Mouse (Mus musculus) kidney, embryonic 16.5 days (tissue): Measurements from ENCODE around the gene Dnah1. TPM values are rescaled to one million over a fixed set of nuclear protein-coding genes. Genes with fewer than 3 reads are reported as not detected.

ENCODE experiments used
- ATAC-seq: fragments of 200-750 bp; cut with Nextera tagmentation; 2 replicates; pipeline ENCODE4 v1.8.0; 2017; ENCODE audit warnings: moderate TSS enrichment; ENCODE audit not compliant: low FRiP score, low TSS enrichment
- H3K27ac ChIP-seq: fragments of 300-500 bp; sonication (generic); 2 replicates; pipeline ENCODE4 v1.5.1; 2014; ENCODE audit warnings: low read length
- H3K27me3 ChIP-seq: fragments of 300-500 bp; sonication (generic); 2 replicates; pipeline ENCODE4 v1.6.1; 2014; ENCODE audit warnings: low read length, control low read depth, mixed read lengths; ENCODE audit not compliant: insufficient read depth
- H3K36me3 ChIP-seq: fragments of 300-500 bp; sonication (generic); 2 replicates; pipeline ENCODE4 v1.6.1; 2014; ENCODE audit warnings: low read length, control low read depth, mixed read lengths; ENCODE audit not compliant: insufficient read depth
- H3K4me1 ChIP-seq: fragments of 300-500 bp; sonication (generic); 2 replicates; pipeline ENCODE4 v1.6.1; 2014; ENCODE audit warnings: low read length, control low read depth, mixed read lengths; ENCODE audit not compliant: insufficient read depth
- H3K4me2 ChIP-seq: fragments of 300-500 bp; sonication (generic); replicated peaks from 2 replicates; pipeline ENCODE4 v1.6.1; 2014; ENCODE audit warnings: low read depth, low read length
- H3K4me3 ChIP-seq: fragments of 300-500 bp; sonication (generic); 2 replicates; pipeline ENCODE4 v1.5.1; 2014; ENCODE audit warnings: mild to moderate bottlenecking, low read length
- H3K9ac ChIP-seq: fragments of 300-500 bp; sonication (generic); replicated peaks from 2 replicates; pipeline ENCODE4 v1.6.1; 2014; ENCODE audit warnings: low read length
- H3K9me3 ChIP-seq: fragments of 300-500 bp; sonication (generic); 2 replicates; pipeline ENCODE4 v1.6.1; 2016; ENCODE audit warnings: low read length, control low read depth
- WGBS: fragments of 180-500 bp; shearing (Covaris S2); extraction: QIAGEN DNeasy Blood & Tissue Kit; methylation state at CpG from one replicate; pipeline ENCODE4 v1.1.7; 2014; 5-methylcytosine and 5-hydroxymethylcytosine counted together
- polyA plus RNA-seq: library from polyadenylated mRNA; unstranded; fragments of >200 nt; fragmentation: Nextera tagmentation; extraction: Ambion mirVana; gene quantifications from 2 replicates; pipeline ENCODE4 v1.2.1, GENCODE M21; 2015

Gene Dnah1
- polyA plus RNA-seq, 1 experiment from 2014 or later: 7.7 TPM

- 55% methylated on average over 6 of the region's 6 CpGs for WGBS
- no peak for ATAC-seq
- peak overlapping the region; percentile 80 for H3K27ac ChIP-seq
- no peaks in the 10 kb centered on the region for H3K36me3 ChIP-seq
- no peak overlapping the region for H3K9ac ChIP-seq
- no peak overlapping the region for H3K4me2 ChIP-seq
- no peak overlapping the region for H3K4me3 ChIP-seq
- no peaks in the 10 kb centered on the region for H3K9me3 ChIP-seq
- H3K27me3 ChIP-seq: no peaks in the 10 kb centered on the region
- H3K4me1 ChIP-seq: peaks cover 64% of the 10 kb centered on the region
Observed at GRCm38 (mm10) chr14:31228234-31228633, 95.5 kb downstream of the Dnah1 start.

- H3K4me2 ChIP-seq: no peak overlapping the region
- no peaks in the 10 kb centered on the region for H3K9me3 ChIP-seq
- no peaks in the 10 kb centered on the region for H3K36me3 ChIP-seq
- H3K4me3 ChIP-seq: no peak overlapping the region
- peaks cover 62% of the 10 kb centered on the region for H3K4me1 ChIP-seq
- 27% methylated on average over 4 of the region's 4 CpGs for WGBS
- H3K27me3 ChIP-seq: no peaks in the 10 kb centered on the region
- peak overlapping the region; percentile 80 for H3K27ac ChIP-seq
- no peak overlapping the region for H3K9ac ChIP-seq
- peak; percentile 95 for ATAC-seq
Observed at GRCm38 (mm10) chr14:31226978-31227377, 96.7 kb downstream of the Dnah1 start.

DNA sequence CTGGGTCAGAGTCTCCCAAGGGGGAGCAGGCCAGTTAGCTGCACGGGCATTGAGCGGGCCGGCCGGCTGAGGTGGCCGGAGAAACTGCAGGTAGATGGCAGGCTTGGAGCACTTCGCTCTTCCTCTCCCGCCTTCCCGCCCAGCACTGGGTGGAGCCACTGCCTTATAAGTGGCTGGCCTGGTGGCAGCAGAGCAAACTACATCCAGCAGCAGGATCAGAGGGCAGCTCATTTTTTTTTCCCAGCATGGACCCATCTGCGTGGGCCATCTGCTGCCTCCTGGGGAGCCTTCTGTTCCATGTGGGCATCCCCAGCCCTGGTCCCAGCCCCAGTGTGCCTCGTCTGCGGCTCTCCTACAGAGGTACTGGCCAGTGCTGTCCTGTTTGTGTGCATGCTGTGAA lies 106.0 kb downstream of the Dnah1 start, which contains the start of gene Sema3g:
Sema3g (plus strand) TSS at position 195 of the 400 bp plus-strand sequence.
- peak within 1 kb of the TSS; percentile 56 for H3K9ac ChIP-seq
- H3K9me3 ChIP-seq: no peaks in the 10 kb centered on the region
- 8% methylated on average over 11 of the region's 11 CpGs for WGBS
- peak within 1 kb of the TSS; percentile 40 for H3K4me2 ChIP-seq
- H3K4me3 ChIP-seq: peak within 1 kb of the TSS; percentile 29
- H3K27me3 ChIP-seq: no peaks in the 10 kb centered on the region
- no peaks in the 10 kb centered on the region for H3K36me3 ChIP-seq
- peak within 1 kb of the TSS; percentile 38; the same call in 1 of the 2 replicates for H3K27ac ChIP-seq
- peaks cover 11% of the 10 kb centered on the region; the same call in 1 of the 2 replicates for H3K4me1 ChIP-seq
- ATAC-seq: peak; percentile 87

DNA sequence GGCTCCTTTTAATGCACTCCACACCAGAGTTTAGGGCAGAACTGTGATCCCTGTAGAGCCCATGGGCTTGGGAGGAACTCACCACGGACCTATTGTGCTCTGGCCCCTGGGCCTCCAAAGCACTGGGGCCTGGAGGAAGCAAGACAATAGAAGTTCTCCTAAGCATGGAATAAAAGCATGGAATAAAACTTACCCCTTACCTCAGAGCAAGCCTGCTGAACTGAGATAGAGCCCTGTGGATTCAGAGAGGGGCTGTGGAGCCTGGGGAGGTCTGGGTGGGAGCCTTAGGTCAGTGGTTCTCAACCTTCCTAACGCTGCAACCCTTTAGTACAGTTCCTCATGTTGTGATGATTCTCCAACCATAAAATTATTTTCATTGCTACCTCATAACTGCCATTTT lies 106.8 kb downstream of the Dnah1 start, which contains the start of gene Nisch:
Nisch (minus strand) TSS at position 101 of the 400 bp plus-strand sequence.
- 0 out of 2 replicates have a peak within 1 kb of the TSS, but pooled peaks have one; percentile 38 for H3K27ac ChIP-seq
- ATAC-seq: no peak
- H3K4me3 ChIP-seq: peak within 1 kb of the TSS; percentile 29
- H3K9ac ChIP-seq: peak within 1 kb of the TSS; percentile 56
- peaks cover 11% of the 10 kb centered on the region; the same call in 1 of the 2 replicates for H3K4me1 ChIP-seq
- no peaks in the 10 kb centered on the region for H3K9me3 ChIP-seq
- H3K4me2 ChIP-seq: peak within 1 kb of the TSS; percentile 40
- no peaks in the 10 kb centered on the region for H3K27me3 ChIP-seq
- WGBS: 67% methylated on average over 2 of the region's 2 CpGs
- H3K36me3 ChIP-seq: no peaks in the 10 kb centered on the region

DNA sequence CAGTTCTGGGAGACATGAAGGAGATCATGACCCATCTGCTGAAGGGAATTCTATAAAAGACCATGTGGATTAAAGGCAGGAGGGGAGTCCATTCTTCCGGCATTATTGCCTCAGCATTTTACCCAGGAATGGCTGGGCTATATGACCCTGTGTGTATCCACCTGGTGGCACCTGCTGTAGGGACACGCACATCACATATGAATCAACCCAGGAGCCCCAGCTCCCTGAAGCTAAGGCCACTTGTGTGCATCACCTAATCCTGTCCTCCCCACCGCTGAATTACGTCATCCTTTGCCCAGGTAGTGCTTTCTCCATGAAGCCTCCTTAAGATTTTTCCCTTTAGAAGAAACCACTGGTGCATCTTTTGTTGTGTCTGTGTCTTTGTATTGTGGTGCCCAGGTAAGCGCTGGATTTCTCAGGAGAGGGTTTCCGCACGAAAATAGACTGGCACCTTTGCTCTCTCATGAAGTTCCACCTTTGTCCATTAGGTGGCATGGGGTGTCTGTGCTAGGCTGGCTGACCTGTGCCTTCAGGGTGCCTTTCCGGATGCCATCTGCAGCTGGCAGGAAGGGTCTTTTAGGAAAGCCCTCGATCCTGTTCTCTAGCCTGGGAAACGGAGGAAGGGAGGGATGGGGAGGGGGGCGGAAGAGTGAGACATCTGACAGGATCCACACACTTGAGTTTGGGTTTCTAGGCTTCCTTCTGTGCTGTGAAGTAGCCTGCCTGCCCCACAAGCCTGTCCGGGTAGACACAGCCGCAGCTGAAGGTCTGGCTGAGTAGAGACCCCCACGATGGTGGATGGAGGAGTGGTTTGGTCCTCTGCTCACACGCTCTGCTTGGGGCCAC lies 108.3 kb downstream of the Dnah1 start:
- ATAC-seq: peak; percentile 50; the same call in 1 of the 2 replicates
- Histone ChIP-seq H3K9ac (peak overlapping the region; percentile 37; the same call in 1 of the 2 replicates), H3K4me2 (no peak overlapping the region; the same call in 1 of the 2 replicates), H3K36me3 (no peaks in the 10 kb centered on the region), H3K27ac (no peak overlapping the region), H3K9me3 (no peaks in the 10 kb centered on the region), H3K4me1 (peaks cover 11% of the 10 kb centered on the region; the same call in 1 of the 2 replicates), H3K4me3 (no peak overlapping the region), H3K27me3 (no peaks in the 10 kb centered on the region)
- WGBS: 30% methylated on average over 15 of the region's 15 CpGs

DNA sequence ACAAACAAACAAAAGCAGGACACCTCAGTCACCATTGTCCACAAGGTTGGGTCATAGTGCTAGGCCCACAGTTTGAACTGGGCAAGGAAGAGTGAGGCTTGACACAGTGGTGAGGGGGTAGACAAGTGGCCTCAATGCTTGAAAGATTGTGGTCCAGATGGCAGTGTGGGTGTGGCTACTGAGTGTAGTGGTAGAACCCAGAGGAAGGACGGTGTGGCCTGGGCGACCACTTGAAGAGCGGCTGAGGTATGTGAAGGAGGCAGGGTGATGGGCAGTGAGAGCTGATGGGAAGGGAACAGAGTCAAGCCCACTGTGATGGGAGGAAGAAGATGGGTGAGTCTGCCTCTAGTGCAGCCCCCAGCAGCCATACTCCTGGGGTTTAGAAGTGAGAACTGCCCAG lies 109.0 kb downstream of the Dnah1 start:
- H3K27ac ChIP-seq: no peak overlapping the region
- H3K27me3 ChIP-seq: no peaks in the 10 kb centered on the region
- no peak for ATAC-seq
- H3K4me2 ChIP-seq: no peak overlapping the region
- no peak overlapping the region for H3K4me3 ChIP-seq
- no peaks in the 10 kb centered on the region for H3K9me3 ChIP-seq
- no peaks in the 10 kb centered on the region for H3K36me3 ChIP-seq
- 76% methylated on average over 3 of the region's 3 CpGs for WGBS
- H3K4me1 ChIP-seq: peaks cover 11% of the 10 kb centered on the region; the same call in 1 of the 2 replicates
- H3K9ac ChIP-seq: no peak overlapping the region

GRCm38 (mm10) chr14:31213868-31214267 lies 109.8 kb downstream of the Dnah1 start:
- 67% methylated on average over 8 of the region's 8 CpGs for WGBS
- H3K9me3 ChIP-seq: no peaks in the 10 kb centered on the region
- H3K9ac ChIP-seq: 0 out of 2 replicates have a peak overlapping the region, but pooled peaks have one; percentile 9
- H3K4me2 ChIP-seq: no peak overlapping the region
- H3K4me1 ChIP-seq: peaks cover 11% of the 10 kb centered on the region; the same call in 1 of the 2 replicates
- no peaks in the 10 kb centered on the region for H3K36me3 ChIP-seq
- ATAC-seq: no peak
- H3K27ac ChIP-seq: no peak overlapping the region
- H3K4me3 ChIP-seq: no peak overlapping the region
- H3K27me3 ChIP-seq: no peaks in the 10 kb centered on the region

- WGBS: 79% methylated on average over 3 of the region's 3 CpGs
- no peak overlapping the region for H3K4me3 ChIP-seq
- H3K36me3 ChIP-seq: no peaks in the 10 kb centered on the region
- H3K9ac ChIP-seq: no peak overlapping the region
- no peak for ATAC-seq
- no peak overlapping the region for H3K27ac ChIP-seq
- H3K4me2 ChIP-seq: no peak overlapping the region
- H3K4me1 ChIP-seq: peaks cover 6% of the 10 kb centered on the region; the same call in 1 of the 2 replicates
- no peaks in the 10 kb centered on the region for H3K9me3 ChIP-seq
- H3K27me3 ChIP-seq: no peaks in the 10 kb centered on the region
Observed at GRCm38 (mm10) chr14:31212499-31212898, 111.2 kb downstream of the Dnah1 start.

- H3K27me3 ChIP-seq: no peaks in the 10 kb centered on the region
- no peak overlapping the region for H3K9ac ChIP-seq
- H3K4me2 ChIP-seq: no peak overlapping the region
- peaks cover 8% of the 10 kb centered on the region for H3K4me1 ChIP-seq
- 87% methylated on average over 6 of the region's 6 CpGs for WGBS
- no peak overlapping the region for H3K27ac ChIP-seq
- ATAC-seq: no peak
- no peak overlapping the region for H3K4me3 ChIP-seq
- no peaks in the 10 kb centered on the region for H3K9me3 ChIP-seq
- no peaks in the 10 kb centered on the region for H3K36me3 ChIP-seq
Observed at GRCm38 (mm10) chr14:31211854-31212253, 111.8 kb downstream of the Dnah1 start.
